Mouse (Mus musculus) cerebellum, postnatal 36 days (tissue): Measurements from ENCODE around the gene Rps16.

Source experiments
- DNase-seq, 2 experiments: peaks; one replicate each; pipeline ENCODE4 v3.0.0; 2021 to 2022; ENCODE audit warnings: mixed read lengths in 2 of 2

Gene Rps16

GRCm38 (mm10) chr7:28350155-28350883, at the start of gene Rps16:
Gene Rps16 (plus strand): TSS chr7:28350652.
- DNase-seq: peak; percentile 97 to 98

GRCm38 (mm10) chr7:28301616-28302433, 48.6 kb upstream of the Rps16 start, which contains the start of gene Dll3:
Gene Dll3 (minus strand): TSS chr7:28302238.
- peak in 1 of 2 experiments; percentile 43 for DNase-seq

- no peak for DNase-seq
These were observed 44.8 kb upstream of the Rps16 start for GRCm38 (mm10) chr7:28305641-28306040.

- no peak for DNase-seq
These were observed 44.2 kb upstream of the Rps16 start for GRCm38 (mm10) chr7:28306216-28306615.

GRCm38 (mm10) chr7:28309737-28310136, 40.7 kb upstream of the Rps16 start:
- DNase-seq: no peak

GRCm38 (mm10) chr7:28311151-28311925, 39.1 kb upstream of the Rps16 start:
- DNase-seq: no peak

- DNase-seq: peak; percentile 99
These were observed 38.4 kb upstream of the Rps16 start, which contains the start of gene Timm50 for GRCm38 (mm10) chr7:28311926-28312543. Gene Timm50 (minus strand): TSS chr7:28312072.

GRCm38 (mm10) chr7:28318036-28318435, 32.4 kb upstream of the Rps16 start:
- no peak for DNase-seq

- no peak for DNase-seq
These were observed 31.7 kb upstream of the Rps16 start for GRCm38 (mm10) chr7:28318714-28319113.

GRCm38 (mm10) chr7:28321974-28322720, 28.3 kb upstream of the Rps16 start:
- no peak for DNase-seq

GRCm38 (mm10) chr7:28325293-28325692, 25.2 kb upstream of the Rps16 start:
- DNase-seq: no peak

- no peak for DNase-seq
These were observed 24.0 kb upstream of the Rps16 start for GRCm38 (mm10) chr7:28326457-28326856.

GRCm38 (mm10) chr7:28328260-28328659, 22.2 kb upstream of the Rps16 start:
- no peak for DNase-seq

GRCm38 (mm10) chr7:28334534-28334933, 15.9 kb upstream of the Rps16 start:
- no peak for DNase-seq

- DNase-seq: no peak
These were observed 15.0 kb upstream of the Rps16 start for GRCm38 (mm10) chr7:28335471-28335870.

GRCm38 (mm10) chr7:28338108-28338998, 12.1 kb upstream of the Rps16 start, which contains the start of gene Supt5:
Gene Supt5 (minus strand): TSS chr7:28338746.
- DNase-seq: peak; percentile 95 to 96

- DNase-seq: peak; percentile 28 to 37
These were observed 11.1 kb upstream of the Rps16 start for GRCm38 (mm10) chr7:28339213-28339917.

- DNase-seq: no peak
These were observed 9.1 kb upstream of the Rps16 start for GRCm38 (mm10) chr7:28341381-28341780.

- peak; percentile 73 to 77 for DNase-seq
These were observed 5.8 kb upstream of the Rps16 start for GRCm38 (mm10) chr7:28344637-28345036.

- DNase-seq: no peak
These were observed 2.7 kb upstream of the Rps16 start for GRCm38 (mm10) chr7:28347746-28348145.
